Mouse (Mus musculus): ENCODE results near the gene Kcnk3.

- TF ChIP-seq MYOG (IDR thresholded peaks at IDR 0.05; ENCODE audit: control insufficient read depth, extremely low read depth, insufficient read length) (no peak), MAX (IDR thresholded peaks at IDR 0.05) (no peak), CTCF (IDR thresholded peaks at IDR 0.05; ENCODE audit: control insufficient read depth, insufficient read depth, insufficient read length) (peak; percentile 84), CEBPB (IDR thresholded peaks at IDR 0.05; ENCODE audit: low read depth) (no peak), MYOD1 (IDR thresholded peaks at IDR 0.05; ENCODE audit: control insufficient read depth, insufficient read length, low read depth) (no peak), USF1 (IDR thresholded peaks at IDR 0.05; ENCODE audit: low read depth) (no peak), FOSL1 (IDR thresholded peaks at IDR 0.05; ENCODE audit: insufficient read depth, low read length, poor library complexity, severe bottlenecking) (no peak)
These were observed 50.1 kb downstream of the Kcnk3 start for GRCm38 (mm10) chr5:30638041-30638440.
